ENCODE assay signal across 15 mouse cellular contexts in the genomic region with DNA sequence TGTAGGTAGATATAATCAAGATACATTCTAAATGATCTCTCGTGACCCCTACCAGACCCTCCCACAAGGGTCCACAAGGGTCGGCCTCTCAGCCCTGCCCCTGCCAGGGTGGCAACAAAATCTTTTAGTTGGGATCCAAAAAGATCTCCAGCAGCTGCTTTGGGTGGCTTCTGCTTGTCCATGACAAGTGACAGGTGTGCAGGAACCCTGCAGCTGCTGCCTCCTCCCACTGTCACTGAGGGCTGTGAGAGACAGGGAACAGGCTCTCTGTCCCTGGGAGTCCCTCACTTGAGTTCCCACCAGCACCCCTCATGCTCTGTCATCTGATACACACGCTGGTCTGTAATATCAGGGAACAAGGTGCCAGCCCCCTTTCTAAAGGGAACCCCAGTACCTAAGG.
"Had no signal": no experiment of that assay in that cellular context is flagged by ENCODE, and none has a peak within 500 bp of the region (broad histone marks: within the 10 kb centered on the region; RNA-seq: fewer than 3 reads in every experiment).

No protein-coding gene starts in this region.

- H3K27me3 ChIP-seq: neural tube, embryonic 13.5 days; stomach, embryonic 15.5 days had no signal

- H3K9ac ChIP-seq: lung, embryonic 14.5 days; midbrain, embryonic 12.5 days; neural tube, embryonic 13.5 days; stomach, embryonic 15.5 days had no signal

- H3K4me2 ChIP-seq: lung, embryonic 14.5 days; midbrain, embryonic 12.5 days; neural tube, embryonic 13.5 days; stomach, embryonic 15.5 days had no signal

- H3K27ac ChIP-seq: midbrain, embryonic 10.5 days; midbrain, embryonic 12.5 days; neural tube, embryonic 13.5 days; stomach, embryonic 15.5 days; stomach, postnatal 0 days had no signal

- ATAC-seq: midbrain, embryonic 16.5 days had no signal

- DNase-seq: lung, adult 18-20 months; lung, embryonic 14.5 days; lung, postnatal 10 days; lung, postnatal 4 days; midbrain, embryonic 14.5 days; right cerebral cortex, postnatal 14 days; thymus, adult 2 months; thymus, postnatal 25 days; thymus, postnatal 4 days had no signal

- H3K4me3 ChIP-seq: midbrain, embryonic 10.5 days; midbrain, embryonic 12.5 days; neural tube, embryonic 13.5 days; stomach, embryonic 15.5 days had no signal

- H3K9me3 ChIP-seq: midbrain, embryonic 10.5 days; midbrain, embryonic 12.5 days; neural tube, embryonic 13.5 days; stomach, embryonic 15.5 days had no signal

- H3K4me1 ChIP-seq: midbrain, embryonic 12.5 days; stomach, embryonic 15.5 days had no signal

- H3K36me3 ChIP-seq: midbrain, embryonic 10.5 days; midbrain, embryonic 12.5 days; neural tube, embryonic 13.5 days; stomach, embryonic 15.5 days had no signal
